ENCODE assay signal across 21 mouse cellular contexts in the genomic region with DNA sequence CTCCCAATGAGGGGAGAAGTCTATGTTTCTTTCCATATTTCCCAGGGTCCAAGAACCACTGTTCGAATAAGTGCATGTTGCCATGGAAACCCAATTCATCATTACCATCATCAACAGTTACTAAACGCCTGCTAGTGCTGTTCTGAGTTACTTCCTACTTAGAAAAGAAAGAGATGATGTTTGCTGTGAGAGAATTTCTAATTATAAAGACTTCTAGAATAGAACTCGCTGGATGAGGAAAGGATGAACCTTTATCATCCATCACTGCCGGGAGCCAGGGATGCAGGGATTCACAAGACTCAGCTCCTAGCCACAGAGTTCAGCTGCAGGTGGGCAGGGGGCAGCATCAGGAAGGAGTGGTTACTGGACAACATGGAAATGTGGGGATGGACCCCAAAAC. TPM values are rescaled to one million over a fixed set of nuclear protein-coding genes. Genes with fewer than 3 reads are reported as not detected.
"Had no signal": no experiment of that assay in that cellular context is flagged by ENCODE, and none has a peak within 500 bp of the region (broad histone marks: within the 10 kb centered on the region; RNA-seq: fewer than 3 reads in every experiment).

No protein-coding gene starts in this region.

- H3K36me3 ChIP-seq: intestine, embryonic 15.5 days; limb, embryonic 10.5 days; liver, embryonic 15.5 days; midbrain, embryonic 15.5 days; neural tube, embryonic 12.5 days had no signal

- H3K9me3 ChIP-seq: intestine, embryonic 15.5 days; limb, embryonic 10.5 days; liver, embryonic 15.5 days; midbrain, embryonic 15.5 days; neural tube, embryonic 12.5 days had no signal

- H3K4me3 ChIP-seq: intestine, embryonic 15.5 days; limb, embryonic 10.5 days; liver, embryonic 15.5 days; midbrain, embryonic 15.5 days; neural tube, embryonic 12.5 days had no signal

- H3K4me1 ChIP-seq: intestine, embryonic 15.5 days; limb, embryonic 10.5 days; liver, embryonic 15.5 days; midbrain, embryonic 15.5 days; neural tube, embryonic 12.5 days had no signal

- DNase-seq: kidney, adult 18-20 months; kidney, postnatal 10 days; kidney, postnatal 4 days; lung, adult 2 months; lung, postnatal 36 days; thymus, postnatal 4 days had no signal

- H3K27me3 ChIP-seq: intestine, embryonic 15.5 days; liver, embryonic 15.5 days; midbrain, embryonic 15.5 days; neural tube, embryonic 12.5 days had no signal

- ATAC-seq: intestine, embryonic 15.5 days; lung, postnatal 0 days; midbrain, embryonic 15.5 days had no signal

- H3K9ac ChIP-seq: intestine, embryonic 15.5 days; liver, embryonic 15.5 days; midbrain, embryonic 15.5 days; neural tube, embryonic 12.5 days had no signal

- H3K4me2 ChIP-seq: intestine, embryonic 15.5 days; liver, embryonic 11.5 days; liver, embryonic 15.5 days; midbrain, embryonic 15.5 days; neural tube, embryonic 12.5 days had no signal

- H3K27ac ChIP-seq: intestine, embryonic 15.5 days; limb, embryonic 10.5 days; liver, embryonic 15.5 days; midbrain, embryonic 15.5 days; neural tube, embryonic 12.5 days had no signal

RNA-seq across cellular contexts. Expression of gene Gm8994, which starts 36.7 kb away (rescaled TPM):
- total RNA-seq: layer of hippocampus, adult 8-10 months; layer of hippocampus, postnatal 25 days; megakaryocyte progenitor cell, adult 5-6 weeks; monocyte, adult 5-6 weeks; neutrophil, adult 5-6 weeks had no signal
- polyA plus RNA-seq: intestine, embryonic 15.5 days; kidney, embryonic 14.5 days; limb, embryonic 10.5 days; liver, embryonic 11.5 days; liver, embryonic 15.5 days; lung, adult 2 months; lung, postnatal 0 days; midbrain, embryonic 15.5 days; neural tube, embryonic 12.5 days; spleen, adult 2 months; stomach, embryonic 16.5 days had no signal

RNA-seq across cellular contexts. Expression of gene E330021D16Rik, which starts 51.4 kb away (rescaled TPM):
- total RNA-seq: layer of hippocampus, adult 8-10 months; layer of hippocampus, postnatal 25 days; megakaryocyte progenitor cell, adult 5-6 weeks; monocyte, adult 5-6 weeks; neutrophil, adult 5-6 weeks had no signal
- polyA plus RNA-seq: intestine, embryonic 15.5 days; limb, embryonic 10.5 days; liver, embryonic 11.5 days; midbrain, embryonic 15.5 days; neural tube, embryonic 12.5 days; stomach, embryonic 16.5 days had no signal
